Mouse (Mus musculus): ENCODE measurements around the gene Timm17b. TPM values are rescaled to one million over a fixed set of nuclear protein-coding genes. Genes with fewer than 3 reads are reported as not detected.

The Timm17b gene
- polyA plus RNA-seq, 1 experiment from 2014 or later: 171 TPM

- no peak overlapping the region for H3K4me3 ChIP-seq (replicated peaks; ENCODE audit: low read depth, low read length)
- H3K27ac ChIP-seq (replicated peaks; ENCODE audit: low read depth, low read length): no peak overlapping the region
- H3K4me1 ChIP-seq (ENCODE audit: control insufficient read depth, insufficient read depth, low read length): no peaks in the 10 kb centered on the region
- no peak overlapping the region for H3K9ac ChIP-seq (replicated peaks; ENCODE audit: low read length)
- H3K9me3 ChIP-seq (ENCODE audit: control insufficient read depth, low read length): no peaks in the 10 kb centered on the region
- H3K36me3 ChIP-seq (ENCODE audit: control insufficient read depth, insufficient read depth, low read length): peaks cover 16% of the 10 kb centered on the region; the same call in 1 of the 2 replicates
- DNase-seq (no peak), ATAC-seq (ENCODE audit: low FRiP score, low TSS enrichment) (no peak)
- 53% methylated on average over 2 of the region's 2 CpGs for WGBS
- H3K27me3 ChIP-seq (ENCODE audit: control insufficient read depth, insufficient read depth, low read length): no peaks in the 10 kb centered on the region
- no peak overlapping the region for H3K4me2 ChIP-seq (ENCODE audit: low read length)
Observed at GRCm38 (mm10) chrX:7868506-7868905, 30.7 kb upstream of the Timm17b start.

- Histone ChIP-seq H3K27me3 (ENCODE audit: control insufficient read depth, insufficient read depth, low read length) (no peaks in the 10 kb centered on the region), H3K27ac (replicated peaks; ENCODE audit: low read depth, low read length) (no peak overlapping the region), H3K36me3 (ENCODE audit: control insufficient read depth, insufficient read depth, low read length) (peaks cover 21% of the 10 kb centered on the region; the same call in 1 of the 2 replicates), H3K9me3 (ENCODE audit: control insufficient read depth, low read length) (no peaks in the 10 kb centered on the region), H3K9ac (replicated peaks; ENCODE audit: low read length) (no peak overlapping the region), H3K4me3 (replicated peaks; ENCODE audit: low read depth, low read length) (no peak overlapping the region), H3K4me2 (ENCODE audit: low read length) (no peak overlapping the region), H3K4me1 (ENCODE audit: control insufficient read depth, insufficient read depth, low read length) (no peaks in the 10 kb centered on the region)
- WGBS: 17% methylated on average over 3 of the region's 3 CpGs
- ATAC-seq (ENCODE audit: low FRiP score, low TSS enrichment) (no peak), DNase-seq (peak; percentile 31)
Observed at GRCm38 (mm10) chrX:7869826-7870225, 29.3 kb upstream of the Timm17b start.

GRCm38 (mm10) chrX:7878007-7878419, 21.1 kb upstream of the Timm17b start, which contains the start of gene Pim2:
Gene Pim2, plus strand, starts transcription at chrX:7878262.
- DNase-seq (peak; percentile 89), ATAC-seq (ENCODE audit: low FRiP score, low TSS enrichment) (peak; percentile 90)
- Histone ChIP-seq H3K27ac (replicated peaks; ENCODE audit: low read depth, low read length) (peak within 1 kb of the TSS; percentile 60; the same call in 1 of the 2 replicates), H3K9ac (replicated peaks; ENCODE audit: low read length) (peak within 1 kb of the TSS; percentile 59), H3K36me3 (ENCODE audit: control insufficient read depth, insufficient read depth, low read length) (0 out of 2 replicates have a peak, but pooled peaks cover 7% of the 10 kb centered on the region), H3K4me1 (ENCODE audit: control insufficient read depth, insufficient read depth, low read length) (no peaks in the 10 kb centered on the region; the same call in 1 of the 2 replicates), H3K9me3 (ENCODE audit: control insufficient read depth, low read length) (no peaks in the 10 kb centered on the region), H3K4me3 (replicated peaks; ENCODE audit: low read depth, low read length) (peak within 1 kb of the TSS; percentile 50), H3K27me3 (ENCODE audit: control insufficient read depth, insufficient read depth, low read length) (no peaks in the 10 kb centered on the region), H3K4me2 (ENCODE audit: low read length) (peak within 1 kb of the TSS; percentile 79)
- WGBS: 23% methylated on average over 38 of the region's 38 CpGs

GRCm38 (mm10) chrX:7878495-7878894, 20.7 kb upstream of the Timm17b start:
- Histone ChIP-seq H3K27ac (replicated peaks; ENCODE audit: low read depth, low read length) (peak overlapping the region; percentile 60; the same call in 1 of the 2 replicates), H3K9ac (replicated peaks; ENCODE audit: low read length) (peak overlapping the region; percentile 59), H3K4me2 (ENCODE audit: low read length) (peak overlapping the region; percentile 79), H3K36me3 (ENCODE audit: control insufficient read depth, insufficient read depth, low read length) (0 out of 2 replicates have a peak, but pooled peaks cover 7% of the 10 kb centered on the region), H3K9me3 (ENCODE audit: control insufficient read depth, low read length) (no peaks in the 10 kb centered on the region), H3K4me3 (replicated peaks; ENCODE audit: low read depth, low read length) (peak overlapping the region; percentile 50), H3K27me3 (ENCODE audit: control insufficient read depth, insufficient read depth, low read length) (no peaks in the 10 kb centered on the region), H3K4me1 (ENCODE audit: control insufficient read depth, insufficient read depth, low read length) (no peaks in the 10 kb centered on the region; the same call in 1 of the 2 replicates)
- ATAC-seq (ENCODE audit: low FRiP score, low TSS enrichment) (peak; percentile 15; the same call in 1 of the 2 replicates), DNase-seq (no peak)
- 27% methylated on average over 21 of the region's 21 CpGs for WGBS

GRCm38 (mm10) chrX:7879819-7880218, 19.3 kb upstream of the Timm17b start:
- Histone ChIP-seq H3K9ac (replicated peaks; ENCODE audit: low read length) (no peak overlapping the region), H3K27ac (replicated peaks; ENCODE audit: low read depth, low read length) (no peak overlapping the region)

GRCm38 (mm10) chrX:7883841-7884567, 15.2 kb upstream of the Timm17b start, which contains the start of gene Slc35a2:
Gene Slc35a2, plus strand, starts transcription at chrX:7884028.
- ATAC-seq (ENCODE audit: low FRiP score, low TSS enrichment) (peak; percentile 83), DNase-seq (peak; percentile 85)
- no peaks in the 10 kb centered on the region for H3K9me3 ChIP-seq (ENCODE audit: control insufficient read depth, low read length)
- H3K4me3 ChIP-seq (replicated peaks; ENCODE audit: low read depth, low read length): peak within 1 kb of the TSS; percentile 48
- no peaks in the 10 kb centered on the region; the same call in 1 of the 2 replicates for H3K4me1 ChIP-seq (ENCODE audit: control insufficient read depth, insufficient read depth, low read length)
- H3K27me3 ChIP-seq (ENCODE audit: control insufficient read depth, insufficient read depth, low read length): no peaks in the 10 kb centered on the region
- H3K36me3 ChIP-seq (ENCODE audit: control insufficient read depth, insufficient read depth, low read length): no peaks in the 10 kb centered on the region
- 19% methylated on average over 49 of the region's 49 CpGs for WGBS
- H3K9ac ChIP-seq (replicated peaks; ENCODE audit: low read length): peak within 1 kb of the TSS; percentile 57; the same call in 1 of the 2 replicates
- peak within 1 kb of the TSS; percentile 89 for H3K27ac ChIP-seq (replicated peaks; ENCODE audit: low read depth, low read length)
- peak within 1 kb of the TSS; percentile 57 for H3K4me2 ChIP-seq (ENCODE audit: low read length)

More at GRCm38 (mm10) chrX:7879819-7880218, 19.3 kb upstream of the Timm17b start:
- H3K27me3 ChIP-seq (ENCODE audit: control insufficient read depth, insufficient read depth, low read length): no peaks in the 10 kb centered on the region
- peak overlapping the region; percentile 79 for H3K4me2 ChIP-seq (ENCODE audit: low read length)
- H3K4me3 ChIP-seq (replicated peaks; ENCODE audit: low read depth, low read length): peak overlapping the region; percentile 50
- peak; percentile 41 for ATAC-seq (ENCODE audit: low FRiP score, low TSS enrichment)
- H3K9me3 ChIP-seq (ENCODE audit: control insufficient read depth, low read length): no peaks in the 10 kb centered on the region
- WGBS: 20% methylated on average over 11 of the region's 11 CpGs
- H3K4me1 ChIP-seq (ENCODE audit: control insufficient read depth, insufficient read depth, low read length): no peaks in the 10 kb centered on the region; the same call in 1 of the 2 replicates
- H3K36me3 ChIP-seq (ENCODE audit: control insufficient read depth, insufficient read depth, low read length): 0 out of 2 replicates have a peak, but pooled peaks cover 2% of the 10 kb centered on the region
- DNase-seq: peak; percentile 86

GRCm38 (mm10) chrX:7898211-7898610, 946 bp upstream of the Timm17b start:
- Histone ChIP-seq H3K4me1 (ENCODE audit: control insufficient read depth, insufficient read depth, low read length) (0 out of 2 replicates have a peak, but pooled peaks cover 4% of the 10 kb centered on the region), H3K27me3 (ENCODE audit: control insufficient read depth, insufficient read depth, low read length) (no peaks in the 10 kb centered on the region), H3K36me3 (ENCODE audit: control insufficient read depth, insufficient read depth, low read length) (peaks cover 25% of the 10 kb centered on the region), H3K4me2 (ENCODE audit: low read length) (peak overlapping the region; percentile 54), H3K9me3 (ENCODE audit: control insufficient read depth, low read length) (no peaks in the 10 kb centered on the region), H3K9ac (replicated peaks; ENCODE audit: low read length) (peak overlapping the region; percentile 60), H3K4me3 (replicated peaks; ENCODE audit: low read depth, low read length) (peak overlapping the region; percentile 53), H3K27ac (replicated peaks; ENCODE audit: low read depth, low read length) (peak overlapping the region; percentile 88)
- no peak for ATAC-seq (ENCODE audit: low FRiP score, low TSS enrichment)
- WGBS: 33% methylated on average over 13 of the region's 13 CpGs
- DNase-seq: no peak

- Histone ChIP-seq H3K4me1 (ENCODE audit: control insufficient read depth, insufficient read depth, low read length) (0 out of 2 replicates have a peak, but pooled peaks cover 4% of the 10 kb centered on the region), H3K36me3 (ENCODE audit: control insufficient read depth, insufficient read depth, low read length) (peaks cover 14% of the 10 kb centered on the region; the same call in 1 of the 2 replicates), H3K27ac (replicated peaks; ENCODE audit: low read depth, low read length) (no peak overlapping the region), H3K27me3 (ENCODE audit: control insufficient read depth, insufficient read depth, low read length) (no peaks in the 10 kb centered on the region), H3K4me2 (ENCODE audit: low read length) (no peak overlapping the region), H3K9ac (replicated peaks; ENCODE audit: low read length) (no peak overlapping the region), H3K9me3 (ENCODE audit: control insufficient read depth, low read length) (no peaks in the 10 kb centered on the region), H3K4me3 (replicated peaks; ENCODE audit: low read depth, low read length) (no peak overlapping the region)
- WGBS: 94% methylated on average over 5 of the region's 5 CpGs
- no peak for DNase-seq
- no peak for ATAC-seq (ENCODE audit: low FRiP score, low TSS enrichment)
Observed at GRCm38 (mm10) chrX:7904441-7904840, 5.3 kb downstream of the Timm17b start.

Data from midbrain, embryonic 14.5 days (tissue).